Mouse (Mus musculus): ENCODE measurements around the gene Ppp5c. TPM values are rescaled to one million over a fixed set of nuclear protein-coding genes. Genes with fewer than 3 reads are reported as not detected.

The Ppp5c gene
- polyA plus RNA-seq, 1 experiment from 2014 or later = 115 TPM

- Histone ChIP-seq H3K4me2 (peak overlapping the region; percentile 87), H3K27me3 (no peaks in the 10 kb centered on the region), H3K4me1 (peaks cover 76% of the 10 kb centered on the region), H3K9me3 (replicated peaks) (no peaks in the 10 kb centered on the region), H3K9ac (peak overlapping the region; percentile 27; the same call in 1 of the 2 replicates), H3K4me3 (replicated peaks) (peak overlapping the region; percentile 54), H3K27ac (peak overlapping the region; percentile 98), H3K36me3 (no peaks in the 10 kb centered on the region)
- ATAC-seq (replicated peaks; ENCODE audit: low FRiP score) = peak; percentile 31
- 34% methylated on average over 9 of the region's 9 CpGs for WGBS
Observed at GRCm38 (mm10) chr7:17060031-17060781, 32.5 kb upstream of the Ppp5c start.

GRCm38 (mm10) chr7:17059463-17059844 is 31.7 kb upstream of the Ppp5c start:
- Histone ChIP-seq H3K9me3 (replicated peaks) (no peaks in the 10 kb centered on the region), H3K27ac (peak overlapping the region; percentile 98), H3K9ac (0 out of 2 replicates have a peak overlapping the region, but pooled peaks have one; percentile 4), H3K4me1 (peaks cover 79% of the 10 kb centered on the region), H3K4me3 (replicated peaks) (peak overlapping the region; percentile 54), H3K4me2 (peak overlapping the region; percentile 87), H3K36me3 (peaks cover 6% of the 10 kb centered on the region), H3K27me3 (no peaks in the 10 kb centered on the region)
- ATAC-seq (replicated peaks; ENCODE audit: low FRiP score) = no peak
- 73% methylated on average over 3 of the region's 3 CpGs for WGBS

- Histone ChIP-seq H3K27me3 (no peaks in the 10 kb centered on the region), H3K4me2 (peak overlapping the region; percentile 87), H3K27ac (peak overlapping the region; percentile 98), H3K36me3 (peaks cover 12% of the 10 kb centered on the region), H3K9ac (peak overlapping the region; percentile 31; the same call in 1 of the 2 replicates), H3K4me1 (peaks cover 79% of the 10 kb centered on the region), H3K9me3 (replicated peaks) (no peaks in the 10 kb centered on the region), H3K4me3 (replicated peaks) (peak overlapping the region; percentile 54)
- WGBS = 44% methylated on average over 8 of the region's 8 CpGs
- 0 out of 2 replicates have a peak, but pooled peaks have one; percentile 0 for ATAC-seq (replicated peaks; ENCODE audit: low FRiP score)
Observed at GRCm38 (mm10) chr7:17058816-17059462, 31.2 kb upstream of the Ppp5c start.

- WGBS = 2% methylated on average over 16 of the region's 16 CpGs
- Histone ChIP-seq H3K27ac (peak overlapping the region; percentile 98), H3K9ac (peak overlapping the region; percentile 31), H3K4me1 (peaks cover 76% of the 10 kb centered on the region), H3K36me3 (peaks cover 19% of the 10 kb centered on the region), H3K4me2 (peak overlapping the region; percentile 87), H3K27me3 (no peaks in the 10 kb centered on the region), H3K9me3 (replicated peaks) (no peaks in the 10 kb centered on the region), H3K4me3 (replicated peaks) (peak overlapping the region; percentile 21)
- peak; percentile 85 for ATAC-seq (replicated peaks; ENCODE audit: low FRiP score)
Observed at GRCm38 (mm10) chr7:17058071-17058689, 30.5 kb upstream of the Ppp5c start.

- Histone ChIP-seq H3K4me2 (peak overlapping the region; percentile 92), H3K27me3 (no peaks in the 10 kb centered on the region), H3K9me3 (replicated peaks) (no peaks in the 10 kb centered on the region), H3K4me1 (peaks cover 67% of the 10 kb centered on the region), H3K36me3 (peaks cover 22% of the 10 kb centered on the region), H3K9ac (peak overlapping the region; percentile 54), H3K4me3 (replicated peaks) (peak overlapping the region; percentile 54), H3K27ac (peak overlapping the region; percentile 98)
- WGBS = 29% methylated on average over 14 of the region's 14 CpGs
- ATAC-seq (replicated peaks; ENCODE audit: low FRiP score) = peak; percentile 16; the same call in 1 of the 2 replicates
Observed at GRCm38 (mm10) chr7:17056601-17057523, 29.1 kb upstream of the Ppp5c start.

GRCm38 (mm10) chr7:17056081-17056581 is 28.4 kb upstream of the Ppp5c start:
- WGBS = under 1% methylated on average over 42 of the region's 42 CpGs
- Histone ChIP-seq H3K36me3 (peaks cover 22% of the 10 kb centered on the region), H3K9ac (peak overlapping the region; percentile 54), H3K4me3 (replicated peaks) (peak overlapping the region; percentile 54), H3K27me3 (no peaks in the 10 kb centered on the region), H3K9me3 (replicated peaks) (no peaks in the 10 kb centered on the region), H3K4me1 (peaks cover 60% of the 10 kb centered on the region), H3K4me2 (peak overlapping the region; percentile 92), H3K27ac (peak overlapping the region; percentile 98)
- peak; percentile 83 for ATAC-seq (replicated peaks; ENCODE audit: low FRiP score)

GRCm38 (mm10) chr7:17055287-17055946 is 27.7 kb upstream of the Ppp5c start:
- WGBS = 94% methylated on average over 4 of the region's 4 CpGs
- ATAC-seq (replicated peaks; ENCODE audit: low FRiP score) = no peak
- H3K27me3 ChIP-seq = no peaks in the 10 kb centered on the region
- no peaks in the 10 kb centered on the region for H3K9me3 ChIP-seq (replicated peaks)
- H3K36me3 ChIP-seq = peaks cover 27% of the 10 kb centered on the region
- peaks cover 53% of the 10 kb centered on the region for H3K4me1 ChIP-seq
- peak overlapping the region; percentile 92 for H3K4me2 ChIP-seq
- peak overlapping the region; percentile 54 for H3K4me3 ChIP-seq (replicated peaks)
- H3K27ac ChIP-seq = peak overlapping the region; percentile 98
- H3K9ac ChIP-seq = no peak overlapping the region; the same call in 1 of the 2 replicates

- peaks cover 35% of the 10 kb centered on the region for H3K36me3 ChIP-seq
Observed at GRCm38 (mm10) chr7:17054325-17054989, 26.7 kb upstream of the Ppp5c start.

GRCm38 (mm10) chr7:17050933-17051594 is 23.3 kb upstream of the Ppp5c start:
- no peak overlapping the region for H3K9ac ChIP-seq
- WGBS = 14% methylated on average over 15 of the region's 17 CpGs
- peak; percentile 49; the same call in 1 of the 2 replicates for ATAC-seq (replicated peaks; ENCODE audit: low FRiP score)
- H3K27me3 ChIP-seq = no peaks in the 10 kb centered on the region
- no peak overlapping the region for H3K4me3 ChIP-seq (replicated peaks)
- no peak overlapping the region for H3K4me2 ChIP-seq
- H3K27ac ChIP-seq = no peak overlapping the region
- H3K4me1 ChIP-seq = peaks cover 9% of the 10 kb centered on the region
- H3K9me3 ChIP-seq (replicated peaks) = no peaks in the 10 kb centered on the region
- H3K36me3 ChIP-seq = peaks cover 61% of the 10 kb centered on the region

More at GRCm38 (mm10) chr7:17054325-17054989, 26.7 kb upstream of the Ppp5c start:
- Histone ChIP-seq H3K4me3 (replicated peaks) (no peak overlapping the region), H3K4me1 (peaks cover 43% of the 10 kb centered on the region), H3K9ac (no peak overlapping the region), H3K9me3 (replicated peaks) (no peaks in the 10 kb centered on the region), H3K27me3 (no peaks in the 10 kb centered on the region), H3K4me2 (no peak overlapping the region), H3K27ac (no peak overlapping the region)
- no peak for ATAC-seq (replicated peaks; ENCODE audit: low FRiP score)
- WGBS = 92% methylated on average over 16 of the region's 16 CpGs

- Histone ChIP-seq H3K27me3 (no peaks in the 10 kb centered on the region), H3K27ac (no peak overlapping the region), H3K9ac (no peak overlapping the region), H3K9me3 (replicated peaks) (no peaks in the 10 kb centered on the region), H3K4me2 (no peak overlapping the region), H3K4me1 (peaks cover 4% of the 10 kb centered on the region), H3K4me3 (replicated peaks) (no peak overlapping the region), H3K36me3 (peaks cover 61% of the 10 kb centered on the region)
- peak; percentile 42; the same call in 1 of the 2 replicates for ATAC-seq (replicated peaks; ENCODE audit: low FRiP score)
- WGBS = 71% methylated on average over 11 of the region's 11 CpGs
Observed at GRCm38 (mm10) chr7:17050491-17050890, 22.8 kb upstream of the Ppp5c start.
